Comparison of ENCODE assay signal across 14 mouse cellular contexts in the genomic region with DNA sequence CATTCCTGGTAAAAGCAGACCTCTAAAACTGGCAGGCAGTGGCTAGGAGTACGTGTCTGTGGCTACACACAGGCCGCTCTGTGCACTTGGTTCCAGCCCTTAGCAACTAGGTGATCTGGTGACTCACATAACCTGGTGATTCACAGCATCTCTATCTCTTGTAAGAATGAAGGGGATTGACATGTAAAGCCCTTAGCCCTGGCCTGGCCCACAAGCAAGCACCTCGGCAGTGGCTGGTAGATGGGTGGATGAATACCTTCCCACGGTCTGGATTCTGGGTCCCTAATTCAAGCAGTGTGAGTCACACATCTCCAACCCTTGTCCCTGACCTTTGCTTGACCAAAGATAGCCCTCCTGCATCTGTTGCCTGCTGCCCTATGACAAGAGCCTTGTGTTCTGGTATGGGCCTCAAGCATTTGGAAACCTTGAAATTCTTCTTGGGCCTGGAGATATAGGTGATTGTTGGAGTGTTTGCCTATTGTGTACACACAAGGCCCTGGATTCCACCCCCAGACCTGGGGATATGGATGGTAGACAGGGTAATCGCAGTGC. TPM values are rescaled to one million over a fixed set of nuclear protein-coding genes. Genes with fewer than 3 reads are reported as not detected.
DNase-seq lines count a peak whose midpoint lies in the region; TF ChIP-seq lines count a peak whose summit lies in the region.
"Had no signal": no experiment of that assay in that cellular context is flagged by ENCODE, and none has a peak within 500 bp of the region (broad histone marks: within the 10 kb centered on the region; RNA-seq: fewer than 3 reads in every experiment).

No protein-coding gene starts in this region.

- no peaks in the 10 kb centered on the region for H3K9me3 ChIP-seq in ES-E14 (ENCODE audit: control insufficient read depth, insufficient read depth, low read depth, low read length)
- H3K9me3 ChIP-seq in limb, embryonic 10.5 days (replicated peaks) = no peaks in the 10 kb centered on the region
- H3K9me3 ChIP-seq: liver, embryonic 13.5 days; midbrain, embryonic 12.5 days had no signal

- H3K9ac ChIP-seq in ES-E14 (ENCODE audit: insufficient read depth, low read depth, low read length, poor library complexity, severe bottlenecking) = no peak overlapping the region; the same call in 1 of the 2 replicates
- H3K9ac ChIP-seq: liver, embryonic 13.5 days; midbrain, embryonic 12.5 days had no signal

- no peaks in the 10 kb centered on the region for H3K27me3 ChIP-seq in kidney, adult 2 months (replicated peaks; ENCODE audit: control insufficient read depth, insufficient read depth, low read length)
- no peaks in the 10 kb centered on the region for H3K27me3 ChIP-seq in limb, embryonic 10.5 days (ENCODE audit: low read depth, poor library complexity, severe bottlenecking)
- H3K27me3 ChIP-seq: liver, embryonic 13.5 days; midbrain, embryonic 12.5 days had no signal

- H3K4me1 ChIP-seq in kidney, adult 2 months (ENCODE audit: control insufficient read depth, insufficient read depth, low read length) = peaks cover 9% of the 10 kb centered on the region
- peaks cover 3 to 51% of the 10 kb centered on the region in 2 experiments; a peak in 3 of 4 replicates for H3K4me1 ChIP-seq in ES-E14 (ENCODE audit: control insufficient read depth in 2 of 2, insufficient read depth in 2 of 2, low read length in 2 of 2, poor library complexity in 1 of 2)
- H3K4me1 ChIP-seq in limb, embryonic 10.5 days = peaks cover 55% of the 10 kb centered on the region

- H3K27ac ChIP-seq in gastrocnemius, adult 2 months = peak overlapping the region; percentile 92
- H3K27ac ChIP-seq in kidney, adult 2 months (ENCODE audit: insufficient read depth, low read depth, low read length) = 0 out of 2 replicates have a peak overlapping the region, but pooled peaks have one; percentile 31
- H3K27ac ChIP-seq in ES-E14 (ENCODE audit: insufficient read depth, low read depth, low read length, poor library complexity, severe bottlenecking) = peak overlapping the region; percentile 42
- 0 out of 2 replicates have a peak overlapping the region, but pooled peaks have one; percentile 26 for H3K27ac ChIP-seq in limb, embryonic 10.5 days
- H3K27ac ChIP-seq: liver, embryonic 13.5 days; midbrain, embryonic 12.5 days had no signal

- in situ Hi-C loops in ES-E14 (cut with MboI; ENCODE audit: low sequenced_read_pairs in 2 of 2, unreplicated experiment in 2 of 2) = no loop called here

- no peak for TF ChIP-seq POLR2A in kidney, adult 2 months (IDR thresholded peaks at IDR 0.05; ENCODE audit: low read depth, low read length)

- no peak for TF ChIP-seq CTCF in gastrocnemius, adult 2 months (IDR thresholded peaks at IDR 0.05)
- no peak for TF ChIP-seq CTCF in kidney, adult 2 months (conservative IDR thresholded peaks at IDR 0.05; ENCODE audit: insufficient read depth, insufficient read length, low read depth, low read length)

- no peak for DNase-seq in gastrocnemius, adult 2 months
- DNase-seq in gastrocnemius, postnatal 25 days = no peak
- DNase-seq in kidney, adult 2 months = no peak
- no peak for DNase-seq in kidney, postnatal 4 days
- DNase-seq in ES-E14 (ENCODE audit: low read depth, low spot score) = no peak
- no peak for DNase-seq in limb, embryonic 10.5 days (ENCODE audit: low spot score)
- DNase-seq in left cerebral cortex, adult 9 months (ENCODE audit: low spot score in 2 of 2) = no peak
- DNase-seq in layer of hippocampus, adult 11-12 months (ENCODE audit: low spot score) = no peak
- DNase-seq: adrenal gland, postnatal 14 days; cerebellum, postnatal 36 days; liver, embryonic 13.5 days; right cerebral cortex, postnatal 14 days; thymus, postnatal 36 days had no signal

- peak overlapping the region; percentile 6; the same call in 1 of the 2 replicates for H3K4me3 ChIP-seq in gastrocnemius, adult 2 months
- no peak overlapping the region for H3K4me3 ChIP-seq in kidney, adult 2 months (ENCODE audit: insufficient read depth, low read depth, low read length)
- no peak overlapping the region for H3K4me3 ChIP-seq in ES-E14 (ENCODE audit: insufficient read depth in 1 of 2, low read depth in 1 of 2, low read length in 2 of 2, poor library complexity in 1 of 2, severe bottlenecking in 1 of 2)
- H3K4me3 ChIP-seq in limb, embryonic 10.5 days = no peak overlapping the region
- H3K4me3 ChIP-seq: liver, embryonic 13.5 days; midbrain, embryonic 12.5 days had no signal

- no peaks in the 10 kb centered on the region; the same call in 1 of the 2 replicates for H3K36me3 ChIP-seq in kidney, adult 2 months (ENCODE audit: control insufficient read depth, insufficient read depth, low read length)
- peaks cover 78% of the 10 kb centered on the region for H3K36me3 ChIP-seq in ES-E14 (ENCODE audit: control insufficient read depth, insufficient read depth, low read length, poor library complexity, severe bottlenecking)
- H3K36me3 ChIP-seq in limb, embryonic 10.5 days = peaks cover 100% of the 10 kb centered on the region

- intact Hi-C loops in gastrocnemius, adult 2 months (cut with DNase I) = no loop called here

- WGBS in kidney, adult 2 months = 82% methylated on average over 5 of the region's 5 CpGs
- 95% methylated on average over 5 of the region's 5 CpGs for WGBS in limb, embryonic 10.5 days

TF ChIP-seq in ES-E14, 5 proteins besides CTCF, POLR2A, EP300 and RAD21:
- TF ChIP-seq MAFK (IDR thresholded peaks at IDR 0.05; ENCODE audit: insufficient read depth, low read depth, low read length) (no peak), CHD2 (IDR thresholded peaks at IDR 0.05; ENCODE audit: low read depth, low read length) (no peak), ZNF384 (IDR thresholded peaks at IDR 0.05; ENCODE audit: low read depth, low read length) (no peak), ZC3H11A (IDR thresholded peaks at IDR 0.05; ENCODE audit: borderline replicate concordance, low read depth, low read length) (no peak), HCFC1 (IDR thresholded peaks at IDR 0.05; ENCODE audit: borderline replicate concordance, insufficient read depth, low read length) (no peak)

RNA-seq across cellular contexts. Expression of a gene that starts 59.4 kb away (rescaled TPM):
- total RNA-seq in gastrocnemius, adult 2 months (2021) = 10 to 100 TPM; 34.9 to 35.6 TPM
- 10 to 100 TPM; 33.8 to 39.7 TPM for total RNA-seq in gastrocnemius, postnatal 25 days (2021)
- polyA plus RNA-seq in kidney, adult 2 months (2012; rRNA removed) = 37.0 and 45.7 TPM in 2 replicates
- total RNA-seq in ES-E14 (2012; rRNA removed) = 31.8 and 32.3 TPM in 2 replicates
- 62.9 and 73.7 TPM in 2 replicates for polyA plus RNA-seq in limb, embryonic 10.5 days (2016; fragmentation: Nextera tagmentation; extraction: Ambion mirVana)

RNA-seq across cellular contexts. Expression of a gene that starts 59.8 kb away (rescaled TPM):
- total RNA-seq in gastrocnemius, adult 2 months (2021) = 10 to 100 TPM; 30.2 to 55.1 TPM
- total RNA-seq in gastrocnemius, postnatal 25 days (2021) = 10 to 100 TPM; 29.3 to 32.8 TPM
- polyA plus RNA-seq in kidney, adult 2 months (2012; rRNA removed) = 22.2 and 23.3 TPM in 2 replicates
- total RNA-seq in ES-E14 (2012; rRNA removed) = 61.8 and 88.9 TPM in 2 replicates
- 13.0 and 13.8 TPM in 2 replicates for polyA plus RNA-seq in limb, embryonic 10.5 days (2016; fragmentation: Nextera tagmentation; extraction: Ambion mirVana)

Comparison
In these comparisons a context has a peak if more than half of its experiments do, and no peak if none do; other contexts are left out.
1. H3K27ac ChIP-seq: peak in every context shown above with its lines; median percentile 92 in gastrocnemius, adult 2 months; 42 in ES-E14; 31 in kidney, adult 2 months; 26 in limb, embryonic 10.5 days.